Mouse (Mus musculus) neural tube, embryonic 12.5 days (tissue): Measurements from ENCODE around the gene Lrrk2. TPM values are rescaled to one million over a fixed set of nuclear protein-coding genes. Genes with fewer than 3 reads are reported as not detected.
"Not testable (repeated sequence)": the region's sequence is repeated elsewhere in the genome, so short reads cannot be mapped to it uniquely, and the experiment has no call there.

Experiments used
- ATAC-seq: fragments of 200-750 bp; cut with Nextera tagmentation; 2 replicates; pipeline ENCODE4 v1.8.0; 2017; ENCODE audit warnings: low read depth, mild to moderate bottlenecking, moderate TSS enrichment, moderate library complexity; ENCODE audit not compliant: low FRiP score
- H3K27ac ChIP-seq: fragments of 300-500 bp; sonication (generic); 2 replicates; pipeline ENCODE4 v1.5.1; 2016
- H3K27me3 ChIP-seq: fragments of 300-500 bp; sonication (generic); replicated peaks from 2 replicates; pipeline ENCODE4 v1.6.1; 2016; ENCODE audit warnings: mild to moderate bottlenecking
- H3K36me3 ChIP-seq: fragments of 300-500 bp; sonication (generic); 2 replicates; pipeline ENCODE4 v1.6.1; 2016; ENCODE audit warnings: mild to moderate bottlenecking
- H3K4me1 ChIP-seq: fragments of 300-500 bp; sonication (generic); 2 replicates; pipeline ENCODE4 v1.6.1; 2016
- H3K4me2 ChIP-seq: fragments of 300-500 bp; sonication (generic); replicated peaks from 2 replicates; pipeline ENCODE4 v1.6.1; 2016; ENCODE audit warnings: mild to moderate bottlenecking
- H3K4me3 ChIP-seq: fragments of 300-500 bp; sonication (generic); 2 replicates; pipeline ENCODE4 v1.5.1; 2016
- H3K9ac ChIP-seq: fragments of 300-500 bp; sonication (generic); 2 replicates; pipeline ENCODE4 v1.6.1; 2016; ENCODE audit warnings: mild to moderate bottlenecking
- H3K9me3 ChIP-seq: fragments of 300-500 bp; sonication (generic); 2 replicates; pipeline ENCODE4 v1.6.1; 2016; ENCODE audit warnings: mild to moderate bottlenecking
- WGBS: fragments of 180-500 bp; shearing (Covaris S2); methylation state at CpG from one replicate; pipeline ENCODE4 v1.1.7; 2016; 5-methylcytosine and 5-hydroxymethylcytosine counted together
- polyA plus RNA-seq: library from polyadenylated mRNA; unstranded; fragments of >200 nt; fragmentation: Nextera tagmentation; extraction: Ambion mirVana; gene quantifications from 2 replicates; pipeline ENCODE4 v1.2.1, GENCODE M21; 2016

Gene Lrrk2
- polyA plus RNA-seq, 1 experiment from 2014 or later: 2.4 TPM

- no peak overlapping the region for H3K4me3 ChIP-seq
- H3K4me2 ChIP-seq: no peak overlapping the region
- H3K9me3 ChIP-seq: no peaks in the 10 kb centered on the region
- no peaks in the 10 kb centered on the region for H3K36me3 ChIP-seq
- no peaks in the 10 kb centered on the region for H3K27me3 ChIP-seq
- ATAC-seq: no peak
- WGBS: 87% methylated on average over 16 of the region's 16 CpGs
- H3K9ac ChIP-seq: no peak overlapping the region
- no peaks in the 10 kb centered on the region for H3K4me1 ChIP-seq
- no peak overlapping the region for H3K27ac ChIP-seq
These were observed 82.8 kb downstream of the Lrrk2 start for GRCm38 (mm10) chr15:91755756-91756155.

- Histone ChIP-seq H3K4me1 (no peaks in the 10 kb centered on the region), H3K36me3 (no peaks in the 10 kb centered on the region), H3K27me3 (no peaks in the 10 kb centered on the region), H3K9me3 (no peaks in the 10 kb centered on the region), H3K4me2 (no peak overlapping the region), H3K9ac (no peak overlapping the region), H3K4me3 (no peak overlapping the region), H3K27ac (no peak overlapping the region)
- ATAC-seq: no peak
- 46% methylated on average over 4 of the region's 4 CpGs for WGBS
These were observed 99.1 kb downstream of the Lrrk2 start for GRCm38 (mm10) chr15:91772041-91772440.

GRCm38 (mm10) chr15:91779166-91779565 is 106.2 kb downstream of the Lrrk2 start:
- no peaks in the 10 kb centered on the region for H3K36me3 ChIP-seq
- H3K4me2 ChIP-seq: no peak overlapping the region
- no peaks in the 10 kb centered on the region for H3K9me3 ChIP-seq
- no peaks in the 10 kb centered on the region for H3K27me3 ChIP-seq
- H3K9ac ChIP-seq: no peak overlapping the region
- WGBS: 96% methylated on average over 9 of the region's 9 CpGs
- ATAC-seq: no peak
- H3K4me3 ChIP-seq: no peak overlapping the region
- H3K27ac ChIP-seq: no peak overlapping the region
- no peaks in the 10 kb centered on the region for H3K4me1 ChIP-seq

- WGBS: 30% methylated on average over 6 of the region's 6 CpGs
- Histone ChIP-seq H3K9me3 (no peaks in the 10 kb centered on the region), H3K4me2 (no peak overlapping the region)
These were observed 108.2 kb downstream of the Lrrk2 start for GRCm38 (mm10) chr15:91781172-91781571.

GRCm38 (mm10) chr15:91788338-91788737 is 115.4 kb downstream of the Lrrk2 start:
- H3K9me3 ChIP-seq: no peaks in the 10 kb centered on the region
- 92% methylated on average over 11 of the region's 11 CpGs for WGBS

More at GRCm38 (mm10) chr15:91781172-91781571, 108.2 kb downstream of the Lrrk2 start:
- H3K36me3 ChIP-seq: no peaks in the 10 kb centered on the region
- no peak overlapping the region for H3K4me3 ChIP-seq
- H3K4me1 ChIP-seq: no peaks in the 10 kb centered on the region
- no peak overlapping the region for H3K9ac ChIP-seq
- no peak overlapping the region for H3K27ac ChIP-seq
- ATAC-seq: no peak
- no peaks in the 10 kb centered on the region for H3K27me3 ChIP-seq

GRCm38 (mm10) chr15:91806463-91806862 is 133.5 kb downstream of the Lrrk2 start:
- Histone ChIP-seq H3K9me3 (no peaks in the 10 kb centered on the region), H3K4me3 (no peak overlapping the region), H3K4me1 (no peaks in the 10 kb centered on the region), H3K4me2 (no peak overlapping the region), H3K36me3 (no peaks in the 10 kb centered on the region), H3K27me3 (no peaks in the 10 kb centered on the region), H3K9ac (no peak overlapping the region), H3K27ac (no peak overlapping the region)
- WGBS: 86% methylated on average over 4 of the region's 4 CpGs
- no peak for ATAC-seq

More at GRCm38 (mm10) chr15:91788338-91788737, 115.4 kb downstream of the Lrrk2 start:
- no peaks in the 10 kb centered on the region for H3K36me3 ChIP-seq
- no peak overlapping the region for H3K9ac ChIP-seq
- H3K27me3 ChIP-seq: no peaks in the 10 kb centered on the region
- H3K27ac ChIP-seq: no peak overlapping the region
- H3K4me3 ChIP-seq: no peak overlapping the region
- no peak for ATAC-seq
- no peak overlapping the region for H3K4me2 ChIP-seq
- H3K4me1 ChIP-seq: no peaks in the 10 kb centered on the region

GRCm38 (mm10) chr15:91835319-91835718 is 162.3 kb downstream of the Lrrk2 start:
- H3K36me3 ChIP-seq: no peaks in the 10 kb centered on the region
- H3K27me3 ChIP-seq: no peaks in the 10 kb centered on the region
- no peak overlapping the region for H3K4me3 ChIP-seq
- WGBS: 81% methylated on average over 6 of the region's 6 CpGs
- no peak overlapping the region for H3K27ac ChIP-seq
- no peaks in the 10 kb centered on the region for H3K4me1 ChIP-seq
- no peaks in the 10 kb centered on the region for H3K9me3 ChIP-seq
- no peak overlapping the region for H3K9ac ChIP-seq
- H3K4me2 ChIP-seq: no peak overlapping the region
- no peak for ATAC-seq

- Histone ChIP-seq H3K27me3 (no peaks in the 10 kb centered on the region), H3K9ac (no peak within 1 kb of the TSS), H3K4me3 (no peak within 1 kb of the TSS), H3K4me1 (no peaks in the 10 kb centered on the region), H3K27ac (no peak within 1 kb of the TSS), H3K9me3 (no peaks in the 10 kb centered on the region), H3K4me2 (no peak within 1 kb of the TSS), H3K36me3 (no peaks in the 10 kb centered on the region)
- no peak for ATAC-seq
- WGBS: 91% methylated on average over 7 of the region's 7 CpGs
These were observed 165.0 kb downstream of the Lrrk2 start, which contains the start of gene Smgc for GRCm38 (mm10) chr15:91837965-91838364. TSS of gene Smgc (plus strand) at chr15:91838265.

- not testable (repeated sequence) for H3K27me3 ChIP-seq, H3K36me3 ChIP-seq, H3K9ac ChIP-seq, H3K4me3 ChIP-seq, ATAC-seq, H3K27ac ChIP-seq, H3K4me2 ChIP-seq, H3K4me1 ChIP-seq, H3K9me3 ChIP-seq
- 13% methylated on average over 5 of the region's 5 CpGs for whole genome bisulfite sequencing
These were observed 191.2 kb downstream of the Lrrk2 start for GRCm38 (mm10) chr15:91864130-91864529.

Other genes with a start within 250 kb of the Lrrk2 start
- gene Slc2a13, start 99.9 kb upstream of the Lrrk2 start, polyA plus RNA-seq: 1.8 and 2.7 TPM in 2 replicates
- not detected in 2 replicates for gene Smgc, start 165.1 kb downstream of the Lrrk2 start, polyA plus RNA-seq